ENCODE assay signal across 11 mouse cellular contexts in the genomic region with DNA sequence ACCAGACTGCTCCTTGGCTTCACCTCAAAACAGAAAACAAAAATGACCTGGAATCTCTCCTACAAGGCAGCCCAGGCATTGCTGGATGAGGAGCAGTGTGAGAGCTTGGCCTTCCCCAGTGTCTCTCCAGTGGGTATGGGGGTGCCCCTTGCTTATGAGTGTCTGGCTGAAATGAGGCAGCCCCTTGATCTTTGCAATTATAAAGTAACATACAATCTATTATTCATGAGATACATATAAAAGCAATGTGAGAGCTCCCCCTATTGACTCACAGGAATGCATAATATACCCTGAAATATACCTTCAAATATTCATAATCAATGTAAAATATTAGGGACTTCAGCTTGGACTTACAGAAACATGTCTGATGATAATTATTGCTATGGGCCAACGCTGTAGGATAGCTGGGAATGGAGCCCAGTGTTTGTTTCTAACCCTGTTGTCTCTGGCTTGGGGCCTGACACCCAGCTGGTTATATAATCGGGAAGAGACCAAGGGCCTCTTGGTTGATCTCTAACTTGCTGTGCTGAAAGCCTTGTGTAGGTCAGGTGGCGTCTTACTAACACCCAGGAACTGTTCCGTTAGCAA. TPM values are rescaled to one million over a fixed set of nuclear protein-coding genes. Genes with fewer than 3 reads are reported as not detected.
DNase-seq lines count a peak whose midpoint lies in the region; ATAC-seq and TF ChIP-seq lines count a peak whose summit lies in the region.
"Had no signal": no experiment of that assay in that cellular context is flagged by ENCODE, and none has a peak within 500 bp of the region (broad histone marks: within the 10 kb centered on the region; RNA-seq: fewer than 3 reads in every experiment).

No protein-coding gene starts in this region.

- peak; percentile 66 for TF ChIP-seq CTCF in heart, adult 2 months (IDR thresholded peaks at IDR 0.05)

- H3K4me3 ChIP-seq in heart, adult 2 months, result no peak overlapping the region
- H3K4me3 ChIP-seq in midbrain, embryonic 12.5 days, result no peak overlapping the region
- H3K4me3 ChIP-seq in midbrain, embryonic 16.5 days (ENCODE audit: low read depth, low read length), result no peak overlapping the region
- no peak overlapping the region for H3K4me3 ChIP-seq in forebrain, embryonic 16.5 days (replicated peaks; ENCODE audit: low read length)
- no peak overlapping the region for H3K4me3 ChIP-seq in neural tube, embryonic 14.5 days (ENCODE audit: low read depth, low read length)
- H3K4me3 ChIP-seq: embryonic facial prominence, embryonic 15.5 days had no signal

- H3K27me3 ChIP-seq in heart, adult 2 months (ENCODE audit: control insufficient read depth, insufficient read depth, low read length), result no peaks in the 10 kb centered on the region
- no peaks in the 10 kb centered on the region for H3K27me3 ChIP-seq in midbrain, embryonic 12.5 days
- H3K27me3 ChIP-seq in midbrain, embryonic 16.5 days (ENCODE audit: control insufficient read depth, insufficient read depth, low read depth, low read length), result no peaks in the 10 kb centered on the region
- no peaks in the 10 kb centered on the region for H3K27me3 ChIP-seq in forebrain, embryonic 16.5 days (replicated peaks; ENCODE audit: control insufficient read depth, insufficient read depth, low read length)
- H3K27me3 ChIP-seq in neural tube, embryonic 14.5 days (ENCODE audit: control insufficient read depth, insufficient read depth, low read length), result no peaks in the 10 kb centered on the region
- H3K27me3 ChIP-seq: embryonic facial prominence, embryonic 15.5 days had no signal

- no peak for TF ChIP-seq POLR2A in heart, adult 2 months (IDR thresholded peaks at IDR 0.05; ENCODE audit: insufficient read depth, low read depth, low read length)

- no peaks in the 10 kb centered on the region for H3K4me1 ChIP-seq in heart, adult 2 months (ENCODE audit: control insufficient read depth, insufficient read depth, low read length)
- H3K4me1 ChIP-seq in midbrain, embryonic 12.5 days, result peaks cover 3% of the 10 kb centered on the region
- no peaks in the 10 kb centered on the region for H3K4me1 ChIP-seq in midbrain, embryonic 16.5 days (ENCODE audit: control insufficient read depth, insufficient read depth, low read length)
- H3K4me1 ChIP-seq in forebrain, embryonic 16.5 days (replicated peaks; ENCODE audit: control insufficient read depth, insufficient read depth, low read length), result peaks cover 4% of the 10 kb centered on the region; the same call in 1 of the 2 replicates
- H3K4me1 ChIP-seq in neural tube, embryonic 14.5 days (ENCODE audit: control insufficient read depth, insufficient read depth, low read length), result no peaks in the 10 kb centered on the region
- H3K4me1 ChIP-seq: embryonic facial prominence, embryonic 15.5 days had no signal

- H3K9me3 ChIP-seq in midbrain, embryonic 12.5 days, result no peaks in the 10 kb centered on the region
- peaks cover 9% of the 10 kb centered on the region; the same call in 1 of the 2 replicates for H3K9me3 ChIP-seq in midbrain, embryonic 16.5 days (replicated peaks; ENCODE audit: control insufficient read depth, low read length, poor library complexity, severe bottlenecking)
- H3K9me3 ChIP-seq in forebrain, embryonic 16.5 days (ENCODE audit: control insufficient read depth, low read length), result peaks cover 6% of the 10 kb centered on the region; the same call in 1 of the 2 replicates
- H3K9me3 ChIP-seq in neural tube, embryonic 14.5 days (ENCODE audit: control insufficient read depth, low read length), result 0 out of 2 replicates have a peak, but pooled peaks cover 7% of the 10 kb centered on the region

- no peak for TF ChIP-seq EP300 in heart, adult 2 months (IDR thresholded peaks at IDR 0.05; ENCODE audit: insufficient read depth, low read depth, low read length)

- intact Hi-C loops in heart, adult 2 months (cut with DNase I), result loop anchor here (2.0 kb wide), 1 partner anchor 287 kb away; no protein-coding TSS in a partner anchor

- H3K4me2 ChIP-seq in midbrain, embryonic 12.5 days (replicated peaks), result no peak overlapping the region
- H3K4me2 ChIP-seq in midbrain, embryonic 16.5 days (ENCODE audit: low read length), result no peak overlapping the region
- H3K4me2 ChIP-seq in forebrain, embryonic 16.5 days (ENCODE audit: low read length), result no peak overlapping the region
- no peak overlapping the region for H3K4me2 ChIP-seq in neural tube, embryonic 14.5 days (ENCODE audit: low read depth, low read length)
- H3K4me2 ChIP-seq: embryonic facial prominence, embryonic 15.5 days had no signal

- WGBS in heart, adult 2 months, result 44% methylated on average over 4 of the region's 4 CpGs
- WGBS in midbrain, embryonic 12.5 days, result 60% methylated on average over 4 of the region's 4 CpGs
- WGBS in midbrain, embryonic 16.5 days, result 58% methylated on average over 4 of the region's 4 CpGs
- 38% methylated on average over 4 of the region's 4 CpGs for WGBS in forebrain, embryonic 16.5 days
- WGBS in neural tube, embryonic 14.5 days, result 49% methylated on average over 4 of the region's 4 CpGs

- no peaks in the 10 kb centered on the region for H3K36me3 ChIP-seq in heart, adult 2 months (ENCODE audit: control insufficient read depth, insufficient read depth, low read length)
- no peaks in the 10 kb centered on the region for H3K36me3 ChIP-seq in midbrain, embryonic 12.5 days
- H3K36me3 ChIP-seq in midbrain, embryonic 16.5 days (ENCODE audit: control insufficient read depth, insufficient read depth, low read length), result no peaks in the 10 kb centered on the region
- no peaks in the 10 kb centered on the region for H3K36me3 ChIP-seq in forebrain, embryonic 16.5 days (ENCODE audit: control insufficient read depth, insufficient read depth)
- H3K36me3 ChIP-seq in neural tube, embryonic 14.5 days (ENCODE audit: control insufficient read depth, insufficient read depth, low read length), result no peaks in the 10 kb centered on the region
- H3K36me3 ChIP-seq: embryonic facial prominence, embryonic 15.5 days had no signal

- H3K9ac ChIP-seq in heart, adult 2 months (ENCODE audit: low read depth, low read length), result no peak overlapping the region
- H3K9ac ChIP-seq in midbrain, embryonic 12.5 days (replicated peaks), result no peak overlapping the region
- no peak overlapping the region for H3K9ac ChIP-seq in midbrain, embryonic 16.5 days (ENCODE audit: low read depth, low read length)
- H3K9ac ChIP-seq in forebrain, embryonic 16.5 days (replicated peaks; ENCODE audit: low read depth, low read length), result no peak overlapping the region
- H3K9ac ChIP-seq in neural tube, embryonic 14.5 days (replicated peaks; ENCODE audit: low read depth, low read length), result no peak overlapping the region
- H3K9ac ChIP-seq: embryonic facial prominence, embryonic 15.5 days had no signal

- no peaks in the 10 kb centered on the region for H3K79me2 ChIP-seq in heart, adult 2 months (replicated peaks; ENCODE audit: control insufficient read depth, insufficient read depth, low read length)

- H3K27ac ChIP-seq in heart, adult 2 months, result no peak overlapping the region
- H3K27ac ChIP-seq in midbrain, embryonic 12.5 days (replicated peaks), result no peak overlapping the region
- H3K27ac ChIP-seq in midbrain, embryonic 16.5 days (ENCODE audit: low read length), result no peak overlapping the region
- 0 out of 2 replicates have a peak overlapping the region, but pooled peaks have one; percentile 23 for H3K27ac ChIP-seq in forebrain, embryonic 16.5 days (ENCODE audit: low read length)
- H3K27ac ChIP-seq in neural tube, embryonic 14.5 days (ENCODE audit: low read depth, low read length), result no peak overlapping the region
- H3K27ac ChIP-seq: embryonic facial prominence, embryonic 15.5 days; macrophage had no signal

- no peak for DNase-seq in heart, adult 2 months
- no peak for DNase-seq in heart, adult 11 months
- DNase-seq in testis, postnatal 10 days (ENCODE audit: low spot score), result no peak

- peak; percentile 78; the same call in 1 of the 2 replicates for ATAC-seq in midbrain, embryonic 12.5 days (ENCODE audit: low FRiP score, low read depth)
- ATAC-seq in midbrain, embryonic 16.5 days, result no peak; the same call in 1 of the 2 replicates
- ATAC-seq in forebrain, embryonic 16.5 days, result peak; percentile 67
- peak; percentile 65; the same call in 1 of the 2 replicates for ATAC-seq in neural tube, embryonic 14.5 days (ENCODE audit: low read depth)
- no peak for ATAC-seq in erythroblast, adult 5-6 weeks (replicated peaks; ENCODE audit: low FRiP score, poor library complexity, severe bottlenecking)
- ATAC-seq: inflammation-experienced regulatory T-cells, adult 6 months had no signal

RNA-seq across cellular contexts. Expression of gene Eya4, which starts 52.9 kb away (rescaled TPM):
- total RNA-seq in heart, adult 2 months (2021), result under 1 TPM; 0.16 to 0.23 TPM
- 0.23 and 0.79 TPM in 2 replicates for polyA plus RNA-seq in heart, adult 2 months (2012; rRNA removed)
- polyA plus RNA-seq in midbrain, embryonic 12.5 days (2016; fragmentation: Nextera tagmentation; extraction: Ambion mirVana), result 1.8 and 2.3 TPM in 2 replicates
- polyA plus RNA-seq in midbrain, embryonic 16.5 days (2015; fragmentation: Nextera tagmentation; extraction: Ambion mirVana), result 0.39 and 0.50 TPM in 2 replicates
- polyA plus RNA-seq in forebrain, embryonic 16.5 days (2015; fragmentation: Nextera tagmentation; extraction: Ambion mirVana), result 0.68 and 1.1 TPM in 2 replicates
- polyA plus RNA-seq in neural tube, embryonic 14.5 days (2014; fragmentation: Nextera tagmentation; extraction: Ambion mirVana), result 0.21 and 0.44 TPM in 2 replicates
- total RNA-seq in erythroblast, adult 5-6 weeks (2015; ENCODE audit: low replicate concordance), result not detected in 2 replicates
- total RNA-seq in erythroblast, adult 5-6 weeks (2017; ENCODE audit: low replicate concordance), result not detected in 2 replicates
- polyA plus RNA-seq: inflammation-experienced regulatory T-cells, adult 6 months had no signal

Comparison
In these comparisons a context has a peak if more than half of its experiments do, and no peak if none do; other contexts are left out.
1. ATAC-seq: peak in midbrain, embryonic 12.5 days (single experiment), forebrain, embryonic 16.5 days (single experiment) and neural tube, embryonic 14.5 days (single experiment); none in midbrain, embryonic 16.5 days (single experiment) and erythroblast, adult 5-6 weeks (single experiment).